Mouse (Mus musculus): ENCODE results near the gene Prl2c1.
"Not testable (repeated sequence)": the region's sequence is repeated elsewhere in the genome, so short reads cannot be mapped to it uniquely, and the experiment has no call there.

The Prl2c1 gene

DNA sequence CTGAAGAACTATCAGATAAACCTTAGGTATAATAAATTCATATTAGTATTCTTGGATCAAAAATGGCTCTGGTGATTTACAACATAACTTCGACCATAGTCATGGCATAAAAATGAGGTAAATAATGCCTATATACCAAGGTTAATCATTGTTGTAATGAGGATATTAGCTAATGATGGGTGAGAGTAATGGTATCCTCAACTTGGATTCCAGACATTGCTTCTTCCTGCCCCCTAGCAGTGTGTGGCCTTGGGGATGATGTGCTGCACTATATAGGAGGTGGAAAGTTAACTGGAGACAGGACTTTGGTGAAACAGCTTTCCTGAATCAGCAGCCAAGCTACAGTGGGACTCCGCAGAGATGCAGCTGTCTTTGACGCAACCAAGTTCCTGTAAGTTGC lies at the start of gene Prl2c1:
Prl2c1 (plus strand) TSS at position 301 of the 400 bp plus-strand sequence.
- DNase-seq (ENCODE audit: low spot score), result no peak

DNA sequence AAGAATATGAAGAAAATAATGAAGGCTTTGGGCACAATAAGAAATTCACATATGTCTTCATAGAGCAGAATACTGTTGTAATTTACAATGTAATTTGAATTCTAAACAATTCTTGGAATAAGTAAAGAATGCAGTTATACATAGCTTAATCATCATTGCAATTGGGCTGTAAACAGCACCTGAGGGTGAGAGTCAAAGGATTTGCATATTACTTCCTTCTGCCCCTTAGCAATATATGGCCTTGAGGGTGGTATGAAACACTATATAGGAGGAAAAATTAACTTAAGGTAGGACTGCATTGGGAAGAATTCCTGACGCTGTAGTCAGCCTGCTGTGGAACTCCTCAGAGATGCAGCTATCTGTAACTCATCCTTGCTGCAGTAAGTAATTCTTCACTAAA lies 47.8 kb upstream of the Prl2c1 start, which contains the start of gene Prl2a1:
Prl2a1 (plus strand) TSS at position 301 of the 400 bp plus-strand sequence.
- no peak for DNase-seq (ENCODE audit: low spot score)

DNA sequence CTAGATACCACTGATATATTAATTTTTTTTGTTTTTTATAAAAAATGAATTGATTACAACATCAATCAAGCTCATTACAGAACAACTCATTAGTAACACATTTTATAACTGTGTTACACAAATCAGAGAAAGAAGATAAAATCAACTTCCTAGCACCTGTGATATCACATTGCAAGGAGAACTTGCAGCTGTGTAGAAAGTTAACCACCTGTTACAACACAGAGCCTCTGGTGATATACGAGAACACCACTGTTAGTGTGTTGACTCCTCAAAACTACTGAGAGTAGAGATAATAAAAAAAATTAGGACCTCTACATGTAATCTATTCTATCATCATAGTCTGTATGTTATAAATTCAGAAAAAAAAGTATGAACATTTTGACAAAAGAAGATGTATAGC lies 46.4 kb upstream of the Prl2c1 start:
- no peak for DNase-seq (ENCODE audit: low spot score)

DNA sequence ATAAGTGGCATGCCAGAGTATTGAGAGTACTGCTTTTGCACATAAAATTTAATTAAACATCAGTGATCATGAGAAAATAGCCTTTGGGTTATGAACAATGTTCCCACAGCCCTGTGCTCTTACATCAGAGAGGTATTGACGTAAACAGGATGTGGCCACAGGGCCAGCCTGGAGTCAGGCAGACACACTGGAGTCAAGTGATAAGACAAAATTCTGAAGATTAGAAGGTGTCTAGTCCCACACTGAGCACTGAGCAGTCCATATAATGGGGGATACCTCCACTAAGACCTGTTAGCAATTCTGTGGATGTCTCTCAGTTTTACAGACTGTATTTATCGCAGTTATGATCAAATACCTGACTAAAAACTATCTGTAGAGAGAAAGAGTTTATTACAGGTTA lies 55.1 kb downstream of the Prl2c1 start:
- DNase-seq (ENCODE audit: low spot score), result not testable (repeated sequence)
